Mouse (Mus musculus) 416B (cell line): ENCODE measurements at regions not wholly inside any gene's neighbourhood (a gene's known extent, or its start where the extent isn't known, plus 50 kb on each side); places are given as distances from the start of the nearest gene placed in this dataset.

Source experiments
- DNase-seq: peaks from one replicate; pipeline ENCODE4 v3.0.0; 2011; ENCODE audit warnings: low read depth

DNA sequence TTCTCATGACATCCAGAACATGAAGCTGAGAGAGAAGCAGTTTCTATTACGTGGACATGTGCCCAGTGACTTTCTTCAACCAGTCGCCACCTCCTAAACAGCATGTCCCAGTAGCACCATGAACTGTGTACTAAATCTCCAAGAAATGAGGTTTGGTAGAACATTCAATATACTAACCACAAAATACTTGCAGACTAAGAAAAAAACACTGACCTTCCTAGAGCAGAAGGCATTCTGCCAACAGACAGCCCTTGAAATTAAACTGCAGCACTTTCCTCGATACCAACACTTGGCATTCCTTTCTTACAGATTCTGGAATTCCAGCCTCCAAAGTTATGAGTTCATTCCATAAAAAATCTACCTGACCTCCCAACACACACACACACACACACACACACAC is 166.6 kb downstream of the Atp6ap1l start:
- DNase-seq, result no peak

DNA sequence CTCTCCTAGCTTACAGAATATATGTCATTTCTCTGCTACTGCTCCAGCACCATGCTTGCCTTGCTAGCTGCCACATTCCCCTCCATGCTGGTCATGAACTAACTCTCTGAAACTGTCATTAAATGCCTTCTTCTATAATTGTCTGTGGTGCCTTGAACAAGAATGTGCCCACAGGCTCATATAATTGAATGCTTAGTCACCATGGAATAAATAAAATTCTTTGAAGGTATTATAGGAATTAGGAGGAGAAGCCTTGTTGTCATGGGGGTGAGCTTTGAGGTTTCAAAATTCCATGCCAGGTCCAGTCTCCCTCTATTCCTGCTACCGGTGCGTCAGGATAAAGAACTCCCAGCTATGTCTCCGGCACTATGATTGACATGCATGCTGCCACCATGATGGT is 171.9 kb downstream of the Atp6ap1l start:
- DNase-seq, result no peak

GRCm38 (mm10) chr13:90729078-90729477 is 176.1 kb downstream of the Atp6ap1l start:
- DNase-seq, result no peak

DNA sequence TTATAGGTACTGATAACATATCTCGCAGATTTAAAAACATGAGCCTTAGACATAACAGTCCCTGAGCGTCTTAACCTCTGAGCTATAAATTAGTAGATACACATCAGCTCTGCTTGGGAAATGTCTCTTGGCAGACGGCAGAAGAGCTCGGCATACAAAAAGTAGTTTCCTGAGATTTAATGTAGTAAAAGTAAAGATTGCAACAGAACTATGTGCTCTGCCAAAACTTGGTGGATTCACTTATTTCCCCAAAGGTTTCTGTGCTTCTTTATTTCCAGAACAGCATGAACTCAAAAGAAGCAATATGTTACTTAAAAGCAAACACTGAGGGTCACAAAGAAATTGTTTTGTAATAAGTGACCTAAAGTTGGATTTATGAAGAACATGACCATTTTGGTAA is 177.3 kb downstream of the Atp6ap1l start:
- no peak for DNase-seq

DNA sequence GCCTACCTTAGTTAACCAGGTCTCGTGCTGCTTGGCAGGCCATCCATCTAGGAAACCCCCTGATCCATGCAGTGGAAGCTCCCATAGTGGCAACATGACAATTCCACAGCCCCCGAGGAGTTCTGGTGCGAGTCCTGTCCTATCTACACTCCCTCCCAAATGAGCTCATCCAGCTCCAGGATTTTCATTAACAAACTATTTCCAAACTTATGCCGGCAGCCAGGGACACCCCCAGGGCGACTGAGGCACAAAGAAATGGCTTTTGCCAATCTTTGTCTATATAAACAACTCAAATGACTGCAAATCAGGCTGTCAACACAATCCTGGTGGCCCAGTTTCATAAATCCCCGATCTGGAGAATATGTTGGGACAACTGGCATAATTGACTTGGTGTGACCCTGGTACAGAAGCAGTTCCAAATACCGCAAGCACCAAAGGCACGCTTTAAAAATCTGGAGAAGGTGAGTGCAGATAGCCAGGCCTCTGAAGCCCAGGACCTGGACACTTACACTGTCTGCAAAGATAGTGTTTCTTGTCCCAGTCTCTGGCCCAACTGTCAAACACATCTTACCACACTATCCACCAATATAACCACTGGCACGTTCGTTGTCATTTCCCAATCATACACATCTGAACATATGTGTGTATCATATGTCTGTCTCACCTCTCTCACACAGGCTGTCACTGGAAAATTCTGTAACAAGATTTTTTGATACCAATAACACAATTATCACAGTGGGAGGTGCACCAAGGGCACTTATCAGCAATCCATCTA is 179.9 kb downstream of the Atp6ap1l start:
- no peak for DNase-seq

DNA sequence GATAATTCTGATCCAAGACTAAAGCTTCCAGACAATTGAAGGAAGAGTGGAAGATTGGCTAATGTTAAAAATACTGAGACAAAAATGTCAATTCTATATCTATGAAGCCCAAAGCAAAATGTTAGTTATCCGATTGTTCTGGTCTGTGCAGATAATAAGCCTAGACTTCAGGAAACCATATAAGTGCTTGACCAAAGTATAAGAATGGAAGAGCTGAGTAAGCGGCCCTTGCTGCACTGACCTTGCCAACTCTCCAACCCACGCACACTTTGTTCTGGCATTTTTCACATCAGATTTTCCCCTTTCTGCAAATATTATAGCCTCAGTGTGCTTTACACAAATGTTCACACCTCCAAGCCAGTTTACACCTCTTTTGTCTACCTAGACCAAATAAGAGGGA is 180.6 kb downstream of the Atp6ap1l start:
- no peak for DNase-seq

GRCm38 (mm10) chr13:90723533-90723898 is 181.6 kb downstream of the Atp6ap1l start:
- no peak for DNase-seq

DNA sequence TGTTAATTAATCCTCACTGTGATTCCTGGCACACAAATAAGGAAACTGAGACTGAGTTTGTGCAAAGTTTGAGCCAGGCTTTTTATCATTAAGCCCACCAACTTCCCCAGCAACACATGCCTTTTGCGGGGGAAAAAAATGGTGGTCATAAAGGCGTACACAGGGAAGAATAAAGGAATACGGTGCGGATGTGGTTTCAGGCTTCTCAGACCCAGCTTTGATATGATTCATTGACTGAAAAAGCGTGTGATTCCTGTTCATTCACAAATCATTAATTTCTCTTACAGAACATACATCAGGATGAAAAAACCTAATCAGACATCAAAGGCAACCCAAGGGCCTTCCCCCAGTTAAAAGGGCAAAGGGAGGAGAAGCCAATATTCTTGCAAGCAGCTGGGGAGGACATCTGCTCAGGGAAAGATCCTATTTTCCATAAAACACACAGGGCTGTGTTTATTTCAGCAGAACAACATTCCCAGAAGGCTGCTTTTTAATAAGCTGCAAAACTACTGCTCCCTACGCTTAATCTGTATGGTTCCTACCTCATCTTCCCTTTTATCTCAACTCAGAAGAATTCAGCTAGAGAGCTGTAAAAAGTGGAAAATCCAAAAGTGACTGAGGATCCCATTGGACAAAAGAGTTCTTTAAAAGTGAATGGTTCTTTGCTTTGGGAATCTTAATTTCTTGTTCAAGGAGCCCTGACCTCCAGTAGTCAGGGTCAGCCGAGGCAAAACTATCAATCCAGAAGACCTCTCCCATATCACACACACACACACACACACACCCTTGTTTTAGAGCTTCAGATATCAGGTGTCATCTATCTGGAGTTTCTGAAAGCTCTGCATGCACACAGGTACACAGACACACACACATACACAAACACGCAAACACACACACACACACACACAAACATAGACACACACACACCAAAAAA is 182.3 kb downstream of the Atp6ap1l start:
- DNase-seq, result no peak

- DNase-seq, result no peak
Observed at GRCm38 (mm10) chr13:90684324-90684723, 220.8 kb downstream of the Atp6ap1l start.

- no peak for DNase-seq
Observed at GRCm38 (mm10) chr13:90679162-90680010, 225.8 kb downstream of the Atp6ap1l start.

- no peak for DNase-seq
Observed at GRCm38 (mm10) chr13:90673823-90674222, 231.3 kb downstream of the Atp6ap1l start.

- no peak for DNase-seq
Observed at GRCm38 (mm10) chr13:90673079-90673478, 232.1 kb downstream of the Atp6ap1l start.

DNA sequence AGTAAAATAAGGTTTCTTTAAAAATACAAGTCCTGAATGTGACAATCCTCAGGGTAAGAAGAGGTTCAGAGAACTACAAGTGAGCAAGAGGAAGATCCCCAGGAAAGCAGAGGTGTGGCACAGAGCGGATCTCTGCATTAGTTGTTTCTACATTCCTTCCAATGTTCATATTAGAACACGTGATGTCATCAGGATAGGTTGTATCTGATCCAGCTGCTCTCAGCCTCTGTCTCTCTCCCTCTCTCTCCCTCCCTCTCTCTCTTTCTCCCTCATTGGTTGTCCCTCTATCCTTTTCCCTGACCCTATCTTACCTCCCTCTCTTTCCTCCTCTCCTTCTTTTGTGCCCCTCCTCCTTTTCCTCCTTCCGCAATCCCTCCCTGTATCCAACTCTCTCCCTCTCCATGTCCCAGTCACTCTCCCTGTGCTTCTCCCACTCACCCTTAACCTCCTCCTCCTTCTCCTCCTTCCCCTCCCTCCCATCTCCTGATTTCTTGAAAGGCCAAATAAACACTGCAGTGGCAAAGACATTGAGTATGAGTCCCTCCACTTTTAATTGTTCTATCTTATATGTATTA is 243.5 kb downstream of the Atp6ap1l start:
- no peak for DNase-seq

DNA sequence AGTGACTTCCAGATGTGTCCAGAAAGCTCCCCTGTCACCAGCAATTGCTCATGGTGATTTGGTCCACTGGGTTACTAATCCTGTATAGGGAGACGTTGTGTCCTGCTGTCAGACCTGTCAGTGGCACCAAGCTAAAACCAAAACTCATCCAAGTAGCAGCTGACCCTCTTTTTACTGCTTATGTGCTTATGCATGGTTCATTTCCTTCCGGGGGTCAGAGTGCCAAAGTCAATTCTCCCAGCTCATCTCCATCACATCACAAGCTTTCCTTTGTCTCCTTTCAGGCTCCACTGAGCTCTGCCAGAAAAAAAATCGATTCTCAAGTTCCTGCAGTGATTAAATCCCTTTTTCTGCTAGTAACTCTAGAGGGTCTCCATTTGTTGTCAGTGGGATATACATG is 244.2 kb downstream of the Atp6ap1l start:
- no peak for DNase-seq

DNA sequence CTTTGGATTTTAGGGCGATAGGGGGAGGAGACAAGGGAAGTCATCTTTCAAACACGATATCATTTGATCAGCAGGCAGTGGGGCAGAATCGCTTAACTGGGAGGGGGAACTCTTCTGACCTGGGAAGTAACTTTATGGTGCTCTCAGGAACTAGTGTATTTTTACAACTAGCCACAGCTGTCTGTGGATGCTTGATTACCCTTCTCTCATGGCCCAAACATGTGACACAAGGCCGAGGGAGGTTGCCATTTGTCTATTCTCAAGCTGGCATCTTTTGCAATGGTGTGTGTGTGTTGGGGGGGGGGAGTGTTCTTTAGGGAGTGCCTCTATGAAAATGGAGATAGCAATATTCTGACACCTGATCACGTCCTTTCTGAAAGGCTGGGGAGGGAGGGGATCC is 246.1 kb downstream of the Atp6ap1l start:
- no peak for DNase-seq

DNA sequence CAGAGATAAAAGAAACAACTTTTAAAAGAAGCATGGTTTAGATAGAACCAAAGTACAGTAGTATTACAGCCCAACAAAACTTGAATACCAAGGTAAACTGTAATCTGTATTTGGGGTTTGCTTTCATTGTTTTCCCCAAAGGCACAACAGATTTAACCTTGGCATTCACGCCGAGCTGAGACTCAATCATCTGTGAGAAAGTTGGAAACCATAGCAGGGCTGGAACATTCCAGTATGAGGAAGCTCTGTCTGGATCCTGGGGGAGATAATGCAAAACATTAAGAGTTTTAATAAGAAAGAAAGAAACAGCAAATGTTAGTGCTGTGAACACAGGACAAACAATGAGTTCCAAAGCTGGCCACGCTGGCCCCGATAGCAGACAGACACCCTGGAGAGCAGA is 258.8 kb downstream of the Atp6ap1l start:
- DNase-seq, result no peak

GRCm38 (mm10) chr13:90644216-90644615 is 260.9 kb downstream of the Atp6ap1l start:
- DNase-seq, result no peak

DNA sequence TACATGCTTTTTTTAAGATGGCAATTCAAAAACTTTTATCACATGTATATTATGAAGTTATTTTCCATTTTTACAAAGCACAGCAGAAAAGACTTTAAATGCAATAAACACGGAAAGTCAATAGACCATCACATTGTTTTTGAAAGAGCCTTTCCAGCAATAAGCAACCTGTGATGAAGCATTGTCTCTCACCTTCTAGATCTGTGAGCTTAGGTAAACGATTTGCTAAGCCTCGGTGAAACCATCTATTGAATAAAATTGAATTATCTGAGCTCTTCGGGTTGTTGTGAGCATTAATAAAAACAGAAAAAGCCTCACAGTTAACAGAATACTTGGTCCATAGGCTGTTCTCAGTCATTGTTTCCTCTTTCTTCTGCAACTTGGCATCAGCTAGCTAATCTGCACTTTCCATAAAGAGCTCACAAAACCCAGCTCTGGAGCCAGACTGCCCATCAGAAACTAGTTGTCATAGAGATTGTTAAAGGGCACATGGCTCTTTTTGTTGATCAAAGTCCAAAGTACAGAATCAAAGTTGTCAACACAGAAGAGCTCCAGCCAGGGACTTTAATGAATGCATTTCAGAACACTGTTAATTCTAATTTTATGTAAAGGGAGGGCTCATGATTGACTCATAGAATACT is 261.5 kb downstream of the Atp6ap1l start:
- no peak for DNase-seq

GRCm38 (mm10) chr13:90643109-90643508 is 262.0 kb downstream of the Atp6ap1l start:
- no peak for DNase-seq

GRCm38 (mm10) chr13:90642206-90642823 is 262.8 kb downstream of the Atp6ap1l start:
- DNase-seq, result no peak
